Mouse (Mus musculus) liver, embryonic 16.5 days (tissue): ENCODE data around the gene Neurl1a. TPM values are rescaled to one million over a fixed set of nuclear protein-coding genes. Genes with fewer than 3 reads are reported as not detected.

Experiments used
- ATAC-seq: fragments of 200-750 bp; cut with Nextera tagmentation; 2 replicates; pipeline ENCODE4 v1.8.0; 2017; ENCODE audit warnings: low read depth, mild to moderate bottlenecking, moderate number of reproducible peaks, moderate library complexity
- H3K27ac ChIP-seq: fragments of 300-500 bp; sonication (generic); 2 replicates; pipeline ENCODE4 v1.5.1; 2014; ENCODE audit warnings: mild to moderate bottlenecking, low read length
- H3K27me3 ChIP-seq: fragments of 300-500 bp; sonication (generic); 2 replicates; pipeline ENCODE4 v1.6.1; 2014; ENCODE audit warnings: low read depth, low read length, mixed read lengths; ENCODE audit not compliant: control insufficient read depth, insufficient read depth
- H3K36me3 ChIP-seq: fragments of 300-500 bp; sonication (generic); 2 replicates; pipeline ENCODE4 v1.6.1; 2014; ENCODE audit warnings: mild to moderate bottlenecking; ENCODE audit not compliant: control insufficient read depth, insufficient read depth
- H3K4me1 ChIP-seq: fragments of 300-500 bp; sonication (generic); 2 replicates; pipeline ENCODE4 v1.6.1; 2014; ENCODE audit warnings: low read depth, low read length, mixed read lengths; ENCODE audit not compliant: control insufficient read depth
- H3K4me2 ChIP-seq: fragments of 300-500 bp; sonication (generic); 2 replicates; pipeline ENCODE4 v1.6.1; 2014; ENCODE audit warnings: low read depth, low read length, mixed read lengths
- H3K4me3 ChIP-seq: fragments of 300-500 bp; sonication (generic); 2 replicates; pipeline ENCODE4 v1.5.1; 2014; ENCODE audit warnings: low read depth, mild to moderate bottlenecking, low read length
- H3K9ac ChIP-seq: fragments of 300-500 bp; sonication (generic); 2 replicates; pipeline ENCODE4 v1.6.1; 2014; ENCODE audit warnings: low read depth, low read length
- H3K9me3 ChIP-seq: fragments of 300-500 bp; sonication (generic); replicated peaks from 2 replicates; pipeline ENCODE4 v1.6.1; 2016; ENCODE audit warnings: low read length; ENCODE audit not compliant: control insufficient read depth
- WGBS: fragments of 180-500 bp; shearing (Covaris S2); extraction: QIAGEN DNeasy Blood & Tissue Kit; methylation state at CpG from one replicate; pipeline ENCODE4 v1.1.7; 2014; ENCODE audit not compliant: insufficient replicate concordance; 5-methylcytosine and 5-hydroxymethylcytosine counted together
- polyA plus RNA-seq: library from polyadenylated mRNA; unstranded; fragments of >200 nt; fragmentation: Nextera tagmentation; extraction: Ambion mirVana; gene quantifications from 2 replicates; pipeline ENCODE4 v1.2.1, GENCODE M21; 2015

Neurl1a gene
- polyA plus RNA-seq, 1 experiment from 2014 or later, result 0.92 TPM

GRCm38 (mm10) chr19:47291307-47292080 lies 112.9 kb downstream of the Neurl1a start:
- no peaks in the 10 kb centered on the region for H3K4me1 ChIP-seq
- 47% methylated on average over 7 of the region's 7 CpGs for WGBS
- ATAC-seq, result peak; percentile 21; the same call in 1 of the 2 replicates
- H3K9me3 ChIP-seq, result no peaks in the 10 kb centered on the region
- H3K9ac ChIP-seq, result no peak overlapping the region
- no peaks in the 10 kb centered on the region for H3K27me3 ChIP-seq
- H3K4me2 ChIP-seq, result no peak overlapping the region
- no peaks in the 10 kb centered on the region for H3K36me3 ChIP-seq
- H3K4me3 ChIP-seq, result no peak overlapping the region
- H3K27ac ChIP-seq, result no peak overlapping the region

GRCm38 (mm10) chr19:47292451-47292951 lies 113.9 kb downstream of the Neurl1a start:
- Histone ChIP-seq H3K36me3 (no peaks in the 10 kb centered on the region), H3K9me3 (no peaks in the 10 kb centered on the region), H3K4me1 (no peaks in the 10 kb centered on the region), H3K27me3 (no peaks in the 10 kb centered on the region), H3K4me3 (no peak overlapping the region), H3K9ac (no peak overlapping the region), H3K4me2 (no peak overlapping the region), H3K27ac (no peak overlapping the region)
- 57% methylated on average over 7 of the region's 7 CpGs for WGBS
- no peak for ATAC-seq

GRCm38 (mm10) chr19:47298100-47298499 lies 119.5 kb downstream of the Neurl1a start:
- Histone ChIP-seq H3K4me1 (peaks cover 10% of the 10 kb centered on the region; the same call in 1 of the 2 replicates), H3K36me3 (no peaks in the 10 kb centered on the region), H3K4me2 (no peak overlapping the region), H3K27ac (no peak overlapping the region), H3K9ac (no peak overlapping the region), H3K9me3 (no peaks in the 10 kb centered on the region), H3K4me3 (no peak overlapping the region), H3K27me3 (no peaks in the 10 kb centered on the region)
- no peak for ATAC-seq
- WGBS, result 74% methylated on average over 11 of the region's 11 CpGs

- Histone ChIP-seq H3K9ac (no peak overlapping the region), H3K27ac (no peak overlapping the region), H3K9me3 (no peaks in the 10 kb centered on the region), H3K4me3 (no peak overlapping the region), H3K36me3 (no peaks in the 10 kb centered on the region), H3K4me2 (no peak overlapping the region), H3K27me3 (no peaks in the 10 kb centered on the region), H3K4me1 (peaks cover 10% of the 10 kb centered on the region; the same call in 1 of the 2 replicates)
- ATAC-seq, result 0 out of 2 replicates have a peak, but pooled peaks have one; percentile 17
- WGBS, result 51% methylated on average over 19 of the region's 19 CpGs
These were observed 122.9 kb downstream of the Neurl1a start for GRCm38 (mm10) chr19:47301303-47302190.

GRCm38 (mm10) chr19:47302191-47302852 lies 123.7 kb downstream of the Neurl1a start:
- Histone ChIP-seq H3K36me3 (no peaks in the 10 kb centered on the region), H3K27ac (no peak overlapping the region), H3K4me2 (no peak overlapping the region), H3K9ac (no peak overlapping the region), H3K4me3 (no peak overlapping the region), H3K9me3 (no peaks in the 10 kb centered on the region), H3K27me3 (no peaks in the 10 kb centered on the region), H3K4me1 (peaks cover 10% of the 10 kb centered on the region; the same call in 1 of the 2 replicates)
- WGBS, result 57% methylated on average over 21 of the region's 21 CpGs
- peak; percentile 42 for ATAC-seq

GRCm38 (mm10) chr19:47303128-47303527 lies 124.5 kb downstream of the Neurl1a start:
- H3K4me1 ChIP-seq, result peaks cover 10% of the 10 kb centered on the region; the same call in 1 of the 2 replicates
- H3K9ac ChIP-seq, result no peak overlapping the region
- H3K36me3 ChIP-seq, result no peaks in the 10 kb centered on the region
- no peaks in the 10 kb centered on the region for H3K9me3 ChIP-seq
- no peak overlapping the region for H3K27ac ChIP-seq
- no peaks in the 10 kb centered on the region for H3K27me3 ChIP-seq
- WGBS, result 77% methylated on average over 10 of the region's 10 CpGs
- no peak overlapping the region for H3K4me3 ChIP-seq
- no peak overlapping the region for H3K4me2 ChIP-seq
- ATAC-seq, result no peak

- 69% methylated on average over 5 of the region's 5 CpGs for WGBS
- peaks cover 10% of the 10 kb centered on the region; the same call in 1 of the 2 replicates for H3K4me1 ChIP-seq
- H3K27ac ChIP-seq, result no peak overlapping the region
- H3K4me2 ChIP-seq, result no peak overlapping the region
- H3K27me3 ChIP-seq, result no peaks in the 10 kb centered on the region
- no peak overlapping the region for H3K4me3 ChIP-seq
- no peak overlapping the region for H3K9ac ChIP-seq
- no peak for ATAC-seq
- H3K36me3 ChIP-seq, result no peaks in the 10 kb centered on the region
- no peaks in the 10 kb centered on the region for H3K9me3 ChIP-seq
These were observed 125.6 kb downstream of the Neurl1a start for GRCm38 (mm10) chr19:47304170-47304745.

- peaks cover 10% of the 10 kb centered on the region; the same call in 1 of the 2 replicates for H3K4me1 ChIP-seq
- H3K9me3 ChIP-seq, result no peaks in the 10 kb centered on the region
- no peak overlapping the region for H3K27ac ChIP-seq
- H3K36me3 ChIP-seq, result no peaks in the 10 kb centered on the region
- no peak overlapping the region for H3K4me2 ChIP-seq
- no peak for ATAC-seq
- no peaks in the 10 kb centered on the region for H3K27me3 ChIP-seq
- WGBS, result 75% methylated on average over 10 of the region's 10 CpGs
- H3K4me3 ChIP-seq, result no peak overlapping the region
- H3K9ac ChIP-seq, result no peak overlapping the region
These were observed 126.8 kb downstream of the Neurl1a start for GRCm38 (mm10) chr19:47305401-47305800.
